Mouse (Mus musculus) cerebral cortex, adult 2 months (tissue): Measurements from ENCODE around the gene Evc.

Experiments
- whole genome bisulfite sequencing: fragments of 180-500 bp; shearing (Covaris S2); methylation state at CpG from one replicate; pipeline ENCODE4 v1.1.7; 2018; 5-methylcytosine and 5-hydroxymethylcytosine counted together

Evc gene

DNA sequence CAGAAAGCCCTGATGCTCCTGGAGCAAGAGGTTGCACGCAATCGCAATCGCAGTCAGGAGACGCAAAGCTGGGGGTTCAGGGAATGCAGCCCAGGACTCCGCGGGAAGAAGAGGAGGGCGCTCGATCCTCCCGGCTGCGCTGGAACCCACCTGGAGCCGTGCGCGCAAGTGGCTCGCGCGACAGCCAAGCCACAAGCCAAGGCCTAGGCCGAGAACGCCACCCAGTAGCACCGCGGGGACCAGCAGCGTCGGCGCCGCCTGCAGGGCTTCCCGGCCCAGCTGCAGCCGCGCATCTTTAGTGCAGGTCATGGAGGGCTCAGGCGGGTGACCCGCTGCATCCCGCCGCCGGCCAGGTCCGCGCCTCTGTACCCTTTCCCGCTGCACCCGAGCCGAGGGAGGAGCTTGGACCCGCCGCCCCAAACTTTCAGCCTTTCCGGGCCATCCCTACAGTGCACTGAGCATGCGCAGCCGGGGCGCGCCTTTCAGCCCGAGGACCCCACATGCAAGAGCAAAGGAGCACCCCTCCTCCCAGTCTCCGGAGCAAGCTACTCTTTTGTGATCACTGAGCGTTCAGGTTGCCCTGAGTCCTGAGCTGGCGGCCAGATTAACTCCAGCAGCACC is at the start of gene Evc:
Gene Evc, minus strand, starts transcription at position 410 of the 621 bp plus-strand sequence.
- 1% methylated on average over 48 of the region's 48 CpGs for WGBS

DNA sequence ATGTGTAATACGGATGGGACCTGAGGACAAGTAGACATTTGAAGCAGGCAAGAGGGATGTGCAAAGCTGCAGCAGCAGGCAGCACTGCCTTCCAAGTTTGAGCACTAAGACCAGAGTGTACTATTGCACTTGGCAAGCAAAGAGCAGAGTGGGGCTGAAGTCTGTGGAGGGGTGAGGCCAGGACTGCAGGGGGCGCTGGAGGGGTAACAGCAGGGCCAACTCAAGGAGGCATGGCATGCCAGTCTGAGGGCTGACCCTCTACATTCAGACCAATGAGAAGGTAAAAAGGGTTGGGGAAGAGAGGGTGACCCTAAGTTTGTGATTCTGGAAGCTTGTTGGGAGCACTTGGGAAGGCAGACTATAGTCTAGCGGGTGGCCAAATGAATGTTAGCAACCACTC is 46.9 kb upstream of the Evc start:
- WGBS, result 91% methylated on average over 3 of the region's 3 CpGs

- 65% methylated on average over 4 of the region's 4 CpGs for WGBS
Observed at GRCm38 (mm10) chr5:37380641-37381040, 43.9 kb upstream of the Evc start.

- WGBS, result 55% methylated on average over 7 of the region's 7 CpGs
Observed at GRCm38 (mm10) chr5:37377376-37377775, 40.7 kb upstream of the Evc start.

GRCm38 (mm10) chr5:37368796-37369195 is 32.1 kb upstream of the Evc start:
- 63% methylated on average over 8 of the region's 8 CpGs for WGBS

DNA sequence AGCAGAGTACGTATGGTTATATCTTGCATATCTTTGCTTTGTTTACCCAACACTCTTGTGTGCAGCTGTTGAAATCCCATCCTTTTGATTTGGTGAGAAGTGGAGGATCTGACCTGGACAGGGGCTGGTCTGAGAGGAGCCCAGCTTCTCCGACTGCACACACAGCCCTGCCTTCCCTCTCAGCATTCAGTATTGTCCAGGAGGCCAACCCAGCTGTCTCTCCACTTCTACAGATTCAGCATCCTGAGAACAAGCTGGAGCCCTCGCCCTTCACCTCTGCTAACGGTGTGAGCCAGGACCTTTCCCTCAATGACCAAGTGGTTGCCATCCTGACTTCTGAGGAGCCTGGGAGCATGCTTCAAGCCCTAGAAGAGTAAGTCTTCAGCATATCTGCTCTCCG is 26.6 kb upstream of the Evc start:
- WGBS, result 92% methylated on average over 5 of the region's 5 CpGs

- 91% methylated on average over 4 of the region's 5 CpGs for WGBS
Observed at GRCm38 (mm10) chr5:37362618-37363017, 25.9 kb upstream of the Evc start.

DNA sequence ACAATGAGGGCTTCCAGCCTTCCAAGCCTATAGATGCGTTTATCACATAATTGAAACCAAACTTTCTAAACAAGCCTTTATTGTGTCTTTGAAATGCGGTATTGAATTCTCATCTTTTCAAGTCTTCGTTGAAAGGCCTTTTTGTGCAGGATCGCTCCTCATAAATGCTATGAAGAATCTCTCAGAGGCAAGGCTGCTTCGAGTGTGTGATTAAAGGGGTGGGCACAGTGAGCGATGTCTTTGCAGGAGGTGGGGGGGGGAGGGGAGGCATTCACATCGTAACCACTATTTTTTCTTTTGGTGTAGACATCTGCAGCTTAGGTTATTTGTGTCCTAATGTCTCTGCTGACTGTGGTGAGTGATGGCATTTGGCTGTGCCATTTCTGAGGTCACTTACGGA is 19.3 kb upstream of the Evc start:
- WGBS, result 69% methylated on average over 8 of the region's 8 CpGs

DNA sequence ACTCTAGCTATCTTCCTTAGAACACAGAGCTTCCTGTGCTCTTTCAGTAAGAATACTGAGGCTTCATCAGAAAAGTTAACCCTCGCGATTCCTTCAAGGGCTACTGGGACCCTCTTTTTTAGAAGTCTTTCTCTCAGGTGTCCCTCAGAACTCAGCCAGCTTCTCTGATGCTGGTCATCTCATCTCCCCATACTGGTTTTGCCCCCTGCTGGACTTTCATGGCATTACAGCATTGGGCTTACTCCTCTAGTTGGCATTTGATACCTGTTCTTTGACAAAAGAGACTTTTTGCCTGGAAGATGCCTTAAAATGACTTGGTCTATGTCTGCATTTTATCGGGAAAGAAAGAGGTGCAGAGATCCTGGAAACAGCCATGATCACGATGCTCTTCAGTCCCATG is 17.7 kb upstream of the Evc start:
- 90% methylated on average over 4 of the region's 4 CpGs for WGBS

- WGBS, result 72% methylated on average over 2 of the region's 2 CpGs
Observed at GRCm38 (mm10) chr5:37351791-37352190, 15.1 kb upstream of the Evc start.

DNA sequence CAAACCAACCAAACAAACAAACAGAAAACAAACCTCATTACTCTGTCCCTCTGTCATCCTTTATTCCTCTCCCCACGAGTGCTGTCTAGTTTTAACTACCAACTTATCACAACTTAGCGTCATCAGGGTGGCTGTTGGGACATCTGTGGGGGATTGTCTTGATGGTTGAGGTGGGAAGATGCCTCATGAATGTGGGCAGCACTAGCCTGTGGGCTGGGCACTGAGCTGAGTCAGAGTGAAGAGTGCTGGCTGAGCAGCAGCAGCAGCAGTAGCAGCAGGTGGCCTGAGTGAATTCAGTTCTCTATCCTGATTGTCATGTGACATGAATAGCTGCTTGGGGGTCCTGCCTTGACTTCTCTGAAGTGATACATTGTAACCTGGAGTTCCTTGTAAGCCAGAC is 7.3 kb upstream of the Evc start:
- 67% methylated on average over 2 of the region's 2 CpGs for WGBS

DNA sequence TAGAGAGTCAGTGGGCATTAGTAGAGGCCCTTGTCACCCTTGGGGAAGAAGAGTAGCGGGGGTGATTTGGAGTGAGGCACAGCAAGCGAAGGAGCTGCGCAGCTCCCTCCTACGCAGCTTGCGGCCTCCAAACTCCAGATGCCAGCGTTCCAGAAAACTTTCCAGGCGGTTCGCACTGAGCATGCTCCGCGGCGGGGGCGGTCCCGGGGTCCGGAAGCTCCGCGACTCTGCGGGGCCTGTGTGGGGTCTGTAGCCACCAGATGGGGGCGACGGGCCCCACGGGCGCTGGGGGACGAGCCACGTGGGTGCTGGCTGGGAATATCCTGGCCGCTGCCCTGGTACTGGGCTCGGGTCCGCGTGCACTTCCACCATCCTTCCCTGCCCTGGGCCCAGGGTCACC is 1.6 kb upstream of the Evc start, which contains the start of gene Evc2:
Gene Evc2, plus strand, starts transcription at position 212 of the 400 bp plus-strand sequence.
- under 1% methylated on average over 26 of the region's 27 CpGs for WGBS

- WGBS, result 81% methylated on average over 3 of the region's 3 CpGs
Observed at GRCm38 (mm10) chr5:37337696-37338095, 1.0 kb upstream of the Evc start.

DNA sequence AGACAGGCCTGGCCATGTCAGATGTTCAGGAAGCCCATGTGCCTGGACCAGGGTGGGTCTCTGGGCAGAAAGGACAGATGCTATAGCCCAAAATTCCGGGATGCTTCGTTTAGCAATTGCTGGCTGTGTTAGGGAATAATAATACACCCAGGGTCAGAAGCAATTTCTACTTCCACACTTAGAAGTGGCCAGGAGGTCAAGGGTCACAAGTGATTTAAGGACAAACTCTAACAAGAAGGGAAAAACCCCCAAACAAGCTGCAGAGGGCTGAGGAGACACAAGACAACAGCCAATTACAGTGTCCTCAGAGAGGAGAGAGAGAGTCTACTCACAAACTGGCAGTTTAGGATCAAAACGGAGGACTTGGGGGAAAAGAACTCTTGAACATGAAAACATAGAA is 1.6 kb downstream of the Evc start:
- WGBS, result 75% methylated on average over 3 of the region's 3 CpGs

DNA sequence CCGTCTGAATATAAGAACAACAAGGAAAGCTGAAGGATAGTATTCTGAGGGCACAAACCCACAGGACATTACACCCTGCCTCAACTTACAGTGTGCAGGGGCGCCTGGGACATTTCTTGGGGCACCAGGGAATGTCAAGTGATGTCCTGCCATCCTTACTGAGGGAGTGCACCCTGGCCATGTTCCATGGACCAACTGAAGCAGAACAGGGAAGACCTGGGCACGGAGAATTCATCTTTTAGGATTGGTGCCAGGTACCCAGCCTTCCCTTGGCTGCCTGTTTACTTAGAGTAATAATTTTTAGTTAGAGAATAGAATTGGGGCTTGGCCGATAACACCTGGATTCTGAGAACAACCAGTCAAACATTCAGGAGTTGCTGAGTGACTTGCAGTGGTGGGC is 4.6 kb downstream of the Evc start:
- WGBS, result 84% methylated on average over 4 of the region's 4 CpGs

DNA sequence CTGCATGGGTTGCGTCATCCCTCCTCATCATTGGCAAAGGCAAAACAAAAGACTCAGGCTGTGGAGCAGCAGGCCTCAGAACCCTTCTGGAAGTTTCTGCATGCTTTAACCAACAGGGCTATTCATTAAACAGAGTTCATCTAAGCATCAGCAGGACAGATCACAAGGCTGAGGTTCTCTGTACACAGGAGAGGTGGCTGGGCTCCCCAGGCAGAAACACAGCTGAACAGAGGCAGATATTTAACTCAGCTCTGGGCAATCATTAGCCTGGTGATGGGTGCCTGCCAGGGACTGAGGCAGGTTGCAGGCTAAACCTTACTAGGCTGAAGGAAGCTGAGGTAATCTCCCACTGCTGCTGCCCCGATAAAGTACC is 5.6 kb downstream of the Evc start:
- 97% methylated on average over 2 of the region's 2 CpGs for WGBS

- WGBS, result 84% methylated on average over 8 of the region's 8 CpGs
Observed at GRCm38 (mm10) chr5:37330449-37331132, 6.1 kb downstream of the Evc start.

DNA sequence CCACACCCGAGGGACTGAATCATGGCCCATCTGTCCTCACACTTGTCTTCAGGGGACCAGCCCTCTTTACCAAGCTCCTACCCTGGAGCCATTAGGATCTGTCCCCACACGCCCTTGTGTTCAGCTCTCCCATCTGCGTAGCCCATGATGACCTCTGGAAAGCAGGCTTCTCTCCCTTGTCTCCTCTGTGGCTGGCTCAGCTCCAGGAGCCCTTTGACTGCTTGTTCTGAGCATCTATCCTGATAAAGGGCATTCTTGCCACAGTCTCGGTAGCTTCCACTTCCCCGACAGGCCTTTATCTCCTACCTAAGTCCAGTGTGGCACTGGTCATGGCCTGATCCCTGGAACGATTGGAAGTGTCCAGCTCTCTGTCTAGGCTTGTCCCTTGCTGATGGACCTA is 10.0 kb downstream of the Evc start:
- 89% methylated on average over 6 of the region's 6 CpGs for WGBS

- WGBS, result 65% methylated on average over 4 of the region's 4 CpGs
Observed at GRCm38 (mm10) chr5:37320761-37321160, 15.9 kb downstream of the Evc start.

DNA sequence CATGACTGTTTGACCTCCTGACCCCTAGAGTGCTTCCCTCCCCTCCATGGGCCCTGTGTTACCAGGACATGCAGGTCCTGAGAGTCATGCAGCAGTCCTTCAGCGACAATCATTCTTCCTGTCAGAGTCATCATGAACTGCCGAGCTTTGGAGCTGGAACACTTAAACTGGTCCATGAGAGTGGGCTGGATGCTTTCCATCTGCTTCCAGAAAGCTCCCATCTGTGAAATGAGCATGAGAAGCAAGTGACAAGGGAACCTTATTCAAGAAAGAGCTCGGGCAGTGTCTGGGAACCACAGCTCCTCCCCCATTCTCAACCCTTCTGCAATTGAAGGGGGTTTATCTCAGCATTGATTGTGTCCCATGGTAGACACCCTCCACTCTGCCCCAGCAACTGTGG is 16.5 kb downstream of the Evc start:
- WGBS, result 33% methylated on average over 3 of the region's 3 CpGs

DNA sequence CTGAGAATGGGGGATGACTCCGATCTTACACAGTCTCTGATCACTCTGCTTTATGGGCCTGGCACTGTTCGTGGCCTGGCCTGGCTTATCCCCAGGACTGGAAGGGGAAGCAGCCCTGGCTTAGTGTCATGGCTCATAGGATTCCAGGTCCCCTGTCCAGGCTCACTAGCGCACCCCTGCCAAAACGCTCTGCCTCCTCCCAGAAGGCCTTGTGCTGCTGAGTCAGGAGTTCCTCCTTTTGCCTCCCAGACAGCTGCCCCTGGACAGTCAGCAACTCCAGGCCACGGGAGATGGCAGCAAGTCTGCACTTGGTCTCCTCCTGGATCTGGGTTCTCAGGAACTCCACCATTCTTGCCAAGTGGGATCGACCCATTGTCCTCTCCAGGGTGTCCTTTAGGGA is 18.0 kb downstream of the Evc start:
- WGBS, result 93% methylated on average over 6 of the region's 6 CpGs

- 95% methylated on average over 12 of the region's 12 CpGs for WGBS
Observed at GRCm38 (mm10) chr5:37312980-37313722, 23.5 kb downstream of the Evc start.

- WGBS, result 87% methylated on average over 9 of the region's 9 CpGs
Observed at GRCm38 (mm10) chr5:37310026-37310425, 26.7 kb downstream of the Evc start.
